Mouse (Mus musculus): ENCODE results near the gene Klrb1f.
"Not testable (repeated sequence)": the region's sequence is repeated elsewhere in the genome, so short reads cannot be mapped to it uniquely, and the experiment has no call there.

GRCm38 (mm10) chr6:129009846-129010504, 35.7 kb upstream of the Klrb1f start:
- not testable (repeated sequence) for TF ChIP-seq CTCF, EP300 (IDR thresholded peaks at IDR 0.05; ENCODE audit: low read depth)

Measured in liver, embryonic 14.5 days (tissue).